Mouse (Mus musculus): ENCODE data around the gene Gpa33. TPM values are rescaled to one million over a fixed set of nuclear protein-coding genes. Genes with fewer than 3 reads are reported as not detected.
"Not testable (repeated sequence)": the region's sequence is repeated elsewhere in the genome, so short reads cannot be mapped to it uniquely, and the experiment has no call there.

Gpa33 gene
- total RNA-seq, 4 experiments from 2014 or later: 0.56 to 0.62 TPM; not detected in 2

DNA sequence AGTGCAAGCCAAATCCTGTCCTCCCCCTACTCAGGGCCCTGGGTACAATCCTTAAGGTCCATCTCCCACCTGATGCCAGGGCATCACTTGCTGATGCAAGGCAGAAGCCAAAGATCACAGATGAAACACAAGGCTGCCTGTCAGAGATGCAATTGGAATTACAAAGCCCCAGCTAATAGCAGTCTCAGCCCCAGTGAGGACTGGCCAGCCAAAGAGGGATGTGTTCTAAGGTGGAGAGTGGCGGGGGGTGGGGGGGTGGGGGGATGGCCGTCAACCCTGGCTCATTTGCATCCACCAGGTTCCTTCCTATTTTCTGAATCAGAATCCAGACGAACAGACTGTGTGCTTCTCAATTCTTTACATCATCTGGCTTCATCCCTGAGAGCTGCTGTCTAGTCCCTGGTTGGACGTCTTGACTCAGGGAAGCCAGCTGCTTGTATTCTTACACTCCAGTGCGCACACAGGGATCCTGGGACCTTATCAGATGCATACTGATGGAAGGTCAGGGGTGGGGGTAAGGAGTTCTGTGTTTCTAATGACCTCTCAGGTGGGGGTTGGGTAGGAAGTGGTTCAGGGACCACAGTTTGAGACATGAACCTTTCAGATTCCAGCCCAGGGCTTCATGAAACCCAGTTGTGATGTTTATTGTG is 5.2 kb downstream of the Gpa33 start:
- DNase-seq: no peak

GRCm38 (mm10) chr1:166137244-166137938 is 7.4 kb downstream of the Gpa33 start:
- DNase-seq: peak; percentile 59

DNA sequence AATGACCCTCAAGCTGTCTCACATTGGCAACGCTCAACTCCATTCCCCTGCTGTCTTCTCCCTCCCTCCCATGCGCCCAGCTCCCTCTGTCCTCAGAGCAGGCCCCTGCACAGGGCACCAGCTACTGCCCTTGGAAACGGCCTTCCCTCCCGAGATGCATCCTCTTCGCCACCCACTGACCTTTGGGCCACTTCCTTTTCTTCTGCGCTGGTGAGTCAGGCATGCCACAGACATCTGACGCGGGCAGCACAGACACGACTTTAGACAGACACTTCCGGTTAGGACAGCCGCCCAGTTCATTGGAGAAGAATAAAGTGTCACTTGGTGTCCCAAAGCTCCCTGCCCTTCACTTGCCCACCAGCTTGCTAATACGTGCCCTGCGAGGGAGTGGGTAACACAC is 8.1 kb downstream of the Gpa33 start:
- peak; percentile 86 for DNase-seq

- no peak for DNase-seq
Measured at GRCm38 (mm10) chr1:166139113-166139512, 9.1 kb downstream of the Gpa33 start.

- DNase-seq: no peak
Measured at GRCm38 (mm10) chr1:166139620-166140184, 9.7 kb downstream of the Gpa33 start.

- DNase-seq: not testable (repeated sequence)
Measured at GRCm38 (mm10) chr1:166141868-166142267, 11.8 kb downstream of the Gpa33 start.

DNA sequence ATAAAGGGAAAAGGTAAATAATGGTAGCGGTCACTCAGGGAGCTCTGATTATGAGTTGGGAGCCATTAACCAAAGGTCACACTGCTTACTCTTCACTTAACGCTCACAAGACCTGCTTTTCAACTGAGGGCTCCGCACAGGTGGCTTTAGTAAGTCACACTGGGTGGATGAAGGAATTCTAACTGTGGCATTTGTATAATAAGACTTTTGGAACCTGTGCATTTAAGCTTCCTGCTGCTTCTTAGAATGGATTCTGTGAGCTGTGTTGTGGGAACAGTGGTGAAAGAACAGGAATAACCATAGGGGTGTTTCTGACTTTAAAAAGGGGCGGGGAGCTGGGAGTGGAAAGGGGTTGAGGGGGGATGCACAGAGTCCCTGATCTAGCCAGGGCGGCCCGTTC is 12.3 kb downstream of the Gpa33 start:
- no peak for DNase-seq

DNA sequence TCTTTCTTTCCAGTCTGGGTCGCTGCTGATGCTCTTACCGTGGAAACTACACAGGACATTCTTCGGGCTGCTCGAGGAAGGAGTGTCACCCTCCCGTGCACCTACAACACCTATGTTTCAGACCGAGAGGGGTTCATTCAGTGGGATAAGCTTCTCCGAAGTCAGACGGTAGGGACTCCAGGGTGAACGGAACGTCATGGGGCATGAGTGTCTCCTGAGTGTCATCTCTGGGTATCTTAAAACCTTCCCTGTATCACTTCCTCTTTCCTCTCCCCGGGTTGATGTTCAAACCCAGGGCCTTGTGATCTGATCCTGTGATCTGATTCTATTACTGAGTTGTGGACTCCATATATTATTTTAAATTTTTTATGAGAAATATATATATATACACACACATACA is 16.6 kb downstream of the Gpa33 start:
- DNase-seq: no peak

GRCm38 (mm10) chr1:166147657-166148056 is 17.6 kb downstream of the Gpa33 start:
- DNase-seq: no peak

DNA sequence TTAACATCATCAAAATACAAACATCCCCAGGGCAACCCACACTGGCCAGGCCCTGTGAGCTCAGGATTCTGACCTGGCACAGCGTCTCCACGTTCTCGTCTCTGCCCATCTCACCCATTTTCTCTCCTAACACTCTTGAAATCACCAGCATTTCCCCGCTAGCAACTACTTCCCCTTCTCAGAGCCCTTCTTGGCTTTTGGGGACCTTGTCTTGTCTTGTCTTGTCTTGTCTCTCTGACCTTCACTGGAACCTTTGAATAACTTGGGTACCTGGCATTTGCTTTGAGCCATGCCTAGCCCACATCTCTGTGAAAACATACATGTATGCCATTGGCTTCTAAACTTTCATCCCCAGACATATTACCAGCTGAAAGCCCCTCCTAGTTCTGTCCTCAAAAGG is 19.4 kb downstream of the Gpa33 start:
- no peak for DNase-seq

DNA sequence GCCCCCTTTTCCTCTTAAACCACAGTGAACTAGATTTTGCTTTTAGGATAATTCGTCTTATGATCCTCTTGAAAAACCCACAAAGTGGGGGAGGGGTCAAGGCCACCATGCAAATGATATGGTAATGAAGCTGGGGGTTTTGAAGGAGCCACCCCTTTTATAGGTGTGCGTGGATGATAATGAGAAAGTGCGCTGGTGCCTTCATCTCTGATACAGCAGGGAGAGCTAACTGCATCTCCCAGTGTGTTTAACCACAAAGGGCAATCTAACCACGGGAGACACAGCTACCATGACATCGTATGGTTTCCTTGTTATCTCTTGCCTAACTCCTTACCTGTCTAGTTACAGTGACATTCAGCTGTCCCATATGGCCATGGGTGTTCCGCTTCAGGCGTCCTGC is 20.0 kb downstream of the Gpa33 start:
- no peak for DNase-seq

DNA sequence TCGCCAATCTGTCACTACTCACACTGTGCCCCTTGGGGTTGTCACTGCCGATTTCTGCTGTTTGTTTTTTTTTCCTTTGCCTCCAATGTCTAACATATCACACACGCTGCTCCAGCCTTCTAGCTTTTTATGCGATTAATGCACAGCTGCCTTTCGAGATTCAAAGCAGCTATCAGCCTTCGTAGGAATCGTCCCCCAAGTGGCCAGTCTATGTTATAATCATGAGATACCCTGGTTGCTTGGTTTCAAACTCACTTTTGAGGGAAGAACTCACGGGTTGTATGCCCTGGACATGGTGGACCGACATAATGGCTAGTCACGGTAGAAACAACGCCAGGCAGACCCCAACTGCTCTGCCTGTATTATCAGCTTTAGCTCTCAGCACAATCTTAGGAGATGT is 21.3 kb downstream of the Gpa33 start:
- DNase-seq: no peak

DNA sequence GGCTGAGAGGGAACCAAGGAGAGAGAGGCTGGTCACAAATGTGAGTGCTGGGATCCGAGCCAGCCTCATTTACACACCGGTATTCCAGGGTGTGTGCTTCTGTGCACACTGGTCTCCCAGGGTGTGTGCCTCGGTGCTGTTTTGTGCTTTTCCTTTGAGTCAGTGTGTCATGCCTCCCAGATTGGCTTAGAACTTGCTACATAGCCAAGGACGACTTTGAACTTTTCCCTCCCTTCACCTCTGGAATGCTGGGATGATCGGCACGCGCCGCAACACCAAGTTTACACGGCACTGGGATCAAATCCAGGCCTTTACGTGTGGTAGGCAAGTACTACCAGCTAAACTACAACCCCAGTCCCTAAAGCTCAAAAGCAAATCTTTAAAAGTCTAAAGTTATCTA is 22.0 kb downstream of the Gpa33 start:
- DNase-seq: no peak

DNA sequence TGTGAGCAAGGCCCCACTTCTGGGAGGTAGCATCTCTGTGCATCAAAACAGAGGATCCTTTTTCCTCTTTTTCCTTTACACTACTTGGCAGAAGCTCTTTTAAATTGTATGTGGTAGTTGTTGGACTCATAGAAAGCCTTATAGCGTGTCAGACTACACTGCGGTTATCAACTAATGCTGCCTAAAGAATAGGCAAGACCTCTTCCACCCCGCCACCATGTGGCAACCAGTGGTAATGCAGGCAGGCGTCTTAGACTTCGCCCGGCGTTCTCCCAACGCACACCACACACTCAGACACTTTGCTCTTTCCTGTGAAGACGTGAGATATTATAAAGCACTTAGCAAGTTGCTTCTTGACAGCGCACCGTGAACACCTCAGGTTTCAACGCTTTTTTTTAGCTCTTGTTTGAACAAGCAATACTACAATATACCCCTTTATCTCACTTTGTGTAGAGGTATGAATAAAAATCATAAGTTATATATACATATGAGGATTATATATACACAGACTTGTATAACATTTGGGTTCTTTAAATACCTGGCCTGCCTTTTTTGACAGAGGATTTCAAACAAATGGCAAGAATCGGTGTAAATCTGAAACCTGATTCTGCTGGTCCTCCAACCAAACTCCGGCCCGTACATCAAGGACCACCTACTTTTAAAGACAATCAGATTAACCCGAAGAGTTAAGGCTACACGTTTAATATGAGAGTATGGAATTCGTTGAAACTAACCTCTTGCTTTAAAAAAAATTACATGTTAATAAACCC is 23.5 kb downstream of the Gpa33 start:
- peak; percentile 59 for DNase-seq

DNA sequence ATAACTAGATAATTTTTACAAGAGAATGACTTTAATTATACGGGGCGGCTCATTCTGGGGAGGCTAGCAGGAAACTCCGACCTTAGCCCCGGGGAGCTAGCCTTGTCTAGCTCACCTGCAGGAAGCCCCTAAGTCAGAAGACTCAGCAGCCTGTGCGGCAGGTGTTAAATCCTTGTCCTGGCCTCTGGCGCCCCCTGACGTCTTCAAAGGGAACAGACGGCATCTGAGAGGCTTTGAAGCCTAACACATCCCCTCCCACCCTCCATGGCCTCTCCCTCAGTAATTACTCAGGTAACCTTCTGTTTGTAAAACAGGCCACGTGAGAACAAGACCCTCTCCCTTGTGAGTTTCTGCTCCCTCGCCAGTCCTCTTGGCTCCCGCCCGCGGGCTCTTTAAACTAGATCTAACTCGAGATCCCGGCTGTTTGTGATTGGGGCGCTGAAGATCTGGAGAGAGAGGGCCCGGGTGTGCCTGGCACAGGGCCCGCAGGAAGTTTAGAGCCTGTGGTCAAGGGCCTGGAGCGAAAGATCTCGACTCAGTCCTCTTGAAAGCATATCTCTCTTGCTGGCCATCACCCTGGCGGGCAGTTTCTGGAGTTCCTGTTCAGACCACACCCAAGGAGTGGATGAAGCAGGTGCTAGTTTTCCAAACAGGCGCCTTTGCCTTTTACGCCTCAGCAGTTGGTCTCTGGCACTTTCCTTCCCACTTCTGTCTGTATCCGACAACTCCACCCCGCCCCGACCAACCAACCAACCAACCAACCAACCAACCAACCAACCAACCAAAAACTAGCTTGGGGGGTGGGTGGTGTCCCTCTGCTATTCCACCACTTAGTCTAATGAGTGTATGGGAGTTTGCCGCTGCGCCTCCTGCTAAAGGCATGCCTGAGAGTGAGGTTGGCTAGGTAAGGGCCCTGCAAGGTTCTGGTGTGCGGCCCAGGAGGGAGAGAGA is 24.4 kb downstream of the Gpa33 start:
- peak; percentile 36 for DNase-seq

GRCm38 (mm10) chr1:166155113-166155494 is 25.1 kb downstream of the Gpa33 start:
- DNase-seq: no peak

GRCm38 (mm10) chr1:166157712-166158111 is 27.7 kb downstream of the Gpa33 start:
- no peak for DNase-seq

GRCm38 (mm10) chr1:166158664-166159063 is 28.6 kb downstream of the Gpa33 start:
- no peak for DNase-seq

GRCm38 (mm10) chr1:166160111-166160510 is 30.1 kb downstream of the Gpa33 start:
- DNase-seq: no peak

- DNase-seq: no peak
Measured at GRCm38 (mm10) chr1:166160569-166161445, 30.8 kb downstream of the Gpa33 start.

- no peak for DNase-seq
Measured at GRCm38 (mm10) chr1:166164580-166164979, 34.5 kb downstream of the Gpa33 start.
